Mouse (Mus musculus) neural tube, embryonic 15.5 days (tissue): ENCODE data around the gene Lmod2. TPM values are rescaled to one million over a fixed set of nuclear protein-coding genes. Genes with fewer than 3 reads are reported as not detected.

ENCODE experiments used
- ATAC-seq: fragments of 200-750 bp; cut with Nextera tagmentation; 2 replicates; pipeline ENCODE4 v1.8.0; 2017; ENCODE audit warnings: mild to moderate bottlenecking, moderate TSS enrichment, moderate library complexity; ENCODE audit not compliant: low FRiP score
- H3K27ac ChIP-seq: fragments of 300-500 bp; sonication (generic); replicated peaks from 2 replicates; pipeline ENCODE4 v1.5.1; 2015; ENCODE audit warnings: mild to moderate bottlenecking, inconsistent platforms
- H3K27me3 ChIP-seq: fragments of 300-500 bp; sonication (generic); replicated peaks from 2 replicates; pipeline ENCODE4 v1.6.1; 2015; ENCODE audit warnings: inconsistent platforms
- H3K36me3 ChIP-seq: fragments of 300-500 bp; sonication (generic); 2 replicates; pipeline ENCODE4 v1.6.1; 2015; ENCODE audit warnings: inconsistent platforms
- H3K4me1 ChIP-seq: fragments of 300-500 bp; sonication (generic); 2 replicates; pipeline ENCODE4 v1.6.1; 2015; ENCODE audit warnings: inconsistent platforms
- H3K4me2 ChIP-seq: fragments of 300-500 bp; sonication (generic); 2 replicates; pipeline ENCODE4 v1.6.1; 2015; ENCODE audit warnings: inconsistent platforms, mild to moderate bottlenecking, moderate library complexity
- H3K4me3 ChIP-seq: fragments of 300-500 bp; sonication (generic); replicated peaks from 2 replicates; pipeline ENCODE4 v1.5.1; 2015; ENCODE audit warnings: mild to moderate bottlenecking, inconsistent platforms
- H3K9ac ChIP-seq: fragments of 300-500 bp; sonication (generic); replicated peaks from 2 replicates; pipeline ENCODE4 v1.6.1; 2015; ENCODE audit warnings: mild to moderate bottlenecking, inconsistent platforms
- H3K9me3 ChIP-seq: fragments of 300-500 bp; sonication (generic); replicated peaks from 2 replicates; pipeline ENCODE4 v1.6.1; 2016; ENCODE audit warnings: inconsistent platforms
- WGBS: fragments of 180-500 bp; shearing (Covaris S2); methylation state at CpG from one replicate; pipeline ENCODE4 v1.1.7; 2015; ENCODE audit warnings: mixed read lengths; 5-methylcytosine and 5-hydroxymethylcytosine counted together
- polyA plus RNA-seq: library from polyadenylated mRNA; unstranded; fragments of >200 nt; fragmentation: Nextera tagmentation; extraction: Ambion mirVana; gene quantifications from 2 replicates; pipeline ENCODE4 v1.2.1, GENCODE M21; 2015

The Lmod2 gene
- polyA plus RNA-seq, 1 experiment from 2014 or later: 0.32 TPM

DNA sequence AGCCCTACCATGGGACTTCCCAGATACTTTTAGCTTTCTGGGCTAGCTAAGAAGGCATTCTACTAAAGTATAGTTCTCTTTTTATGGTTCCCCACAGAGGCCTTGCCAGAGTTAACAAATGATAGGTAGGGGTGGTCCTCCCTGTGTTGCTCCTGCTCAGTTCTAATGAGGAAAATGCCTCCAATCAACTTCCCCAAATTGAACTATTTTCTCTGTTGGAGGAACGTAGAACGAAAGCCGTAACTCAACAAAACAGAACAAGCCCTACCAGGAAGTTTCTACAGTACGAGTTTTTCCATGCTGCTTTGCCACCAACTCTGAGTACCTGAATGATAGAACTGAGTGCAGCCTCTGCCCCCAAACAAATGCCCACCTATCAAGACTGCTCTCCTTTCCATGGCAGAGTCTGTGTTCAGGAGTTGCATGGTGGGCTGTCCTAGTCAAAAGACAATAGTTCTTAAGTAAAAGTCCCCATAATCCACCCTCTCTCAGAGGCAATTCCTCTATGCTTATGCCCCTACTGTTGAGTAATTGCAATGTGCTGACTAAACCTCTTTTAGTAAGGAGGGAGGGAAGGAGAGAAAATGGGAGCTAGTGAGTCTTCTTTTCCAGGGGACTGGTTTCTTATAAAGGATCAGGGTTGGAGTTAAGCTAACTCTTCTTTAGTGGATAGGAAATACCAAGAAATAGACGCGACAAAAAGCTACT is 47.9 kb downstream of the Lmod2 start:
- no peak overlapping the region for H3K4me2 ChIP-seq
- H3K9ac ChIP-seq: no peak overlapping the region
- H3K4me3 ChIP-seq: no peak overlapping the region
- no peaks in the 10 kb centered on the region for H3K36me3 ChIP-seq
- 88% methylated on average over 6 of the region's 6 CpGs for WGBS
- peaks cover 5% of the 10 kb centered on the region; the same call in 1 of the 2 replicates for H3K4me1 ChIP-seq
- H3K27ac ChIP-seq: no peak overlapping the region
- no peaks in the 10 kb centered on the region for H3K27me3 ChIP-seq
- no peak for ATAC-seq
- H3K9me3 ChIP-seq: no peaks in the 10 kb centered on the region

DNA sequence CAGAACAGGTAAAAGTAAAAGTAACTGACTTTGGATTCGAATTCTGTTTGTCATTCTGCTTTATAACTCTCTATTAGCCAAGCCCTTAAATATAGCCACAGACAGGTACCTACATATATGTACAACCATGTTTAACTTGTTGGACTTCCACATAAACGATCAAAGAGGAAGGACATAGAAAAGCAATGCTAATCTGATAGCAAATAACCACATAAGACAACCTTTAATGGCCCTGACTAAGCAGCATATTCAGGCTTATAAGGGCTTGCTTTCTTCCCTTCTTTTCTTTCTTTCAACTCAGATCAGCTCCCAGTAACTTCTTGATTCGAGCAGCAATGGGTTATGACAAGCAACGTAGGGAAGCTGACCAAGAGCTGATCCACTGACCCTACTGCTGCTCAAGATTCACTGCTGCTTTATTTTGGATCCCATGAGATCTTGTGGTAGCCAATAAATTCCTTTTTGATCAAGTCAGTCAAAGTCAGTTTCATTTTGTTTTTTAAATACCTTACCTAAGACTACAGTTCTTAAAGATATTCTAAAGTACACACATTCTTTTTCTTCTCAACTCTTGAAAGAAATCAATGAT is 49.6 kb downstream of the Lmod2 start:
- Histone ChIP-seq H3K9me3 (no peaks in the 10 kb centered on the region), H3K27ac (no peak overlapping the region), H3K4me2 (no peak overlapping the region), H3K27me3 (no peaks in the 10 kb centered on the region), H3K4me1 (peaks cover 7% of the 10 kb centered on the region; the same call in 1 of the 2 replicates), H3K36me3 (no peaks in the 10 kb centered on the region), H3K4me3 (no peak overlapping the region), H3K9ac (no peak overlapping the region)
- ATAC-seq: no peak
- 93% methylated on average over 4 of the region's 4 CpGs for WGBS

DNA sequence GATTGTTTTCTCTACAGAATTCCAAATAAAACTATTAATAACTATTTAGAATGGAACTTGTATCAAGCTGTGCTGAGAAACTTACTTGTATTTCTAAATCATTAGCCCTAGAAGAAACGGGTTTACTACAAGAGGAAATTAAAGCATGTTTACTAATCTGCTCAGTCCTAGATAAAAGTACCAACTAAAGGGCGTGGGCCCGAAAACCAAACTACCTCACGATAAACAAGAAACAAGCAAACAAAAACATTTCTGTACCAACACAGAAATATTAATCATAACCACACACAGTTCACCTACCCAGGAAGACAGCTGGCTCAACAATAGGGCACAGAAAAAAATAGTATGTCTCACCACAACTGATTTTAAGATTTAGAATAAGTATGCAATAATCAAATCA is 50.8 kb downstream of the Lmod2 start:
- Histone ChIP-seq H3K27me3 (no peaks in the 10 kb centered on the region), H3K4me2 (no peak overlapping the region), H3K27ac (no peak overlapping the region), H3K4me1 (peaks cover 7% of the 10 kb centered on the region; the same call in 1 of the 2 replicates), H3K9ac (no peak overlapping the region), H3K9me3 (no peaks in the 10 kb centered on the region), H3K4me3 (no peak overlapping the region), H3K36me3 (no peaks in the 10 kb centered on the region)
- no peak for ATAC-seq
- WGBS: 93% methylated on average over 4 of the region's 4 CpGs

DNA sequence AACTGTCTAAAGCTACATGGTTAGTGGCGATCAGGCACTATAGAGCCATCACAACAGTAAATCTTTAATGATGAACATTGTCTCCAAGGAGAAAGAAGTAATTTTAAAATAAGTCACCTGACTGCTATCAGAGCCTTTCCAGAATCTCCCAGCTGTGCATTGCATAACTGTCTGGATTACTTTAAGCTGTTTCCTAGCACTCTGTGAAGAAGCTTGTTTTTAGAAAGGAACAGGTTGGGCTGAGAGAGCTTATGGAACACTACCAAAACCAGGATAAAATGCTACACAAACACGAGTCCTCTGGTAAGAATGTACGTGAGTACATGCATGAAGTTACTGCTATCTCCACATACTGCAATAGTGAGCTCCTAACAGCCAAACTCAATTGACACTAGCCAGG is 53.2 kb downstream of the Lmod2 start:
- Histone ChIP-seq H3K27me3 (no peaks in the 10 kb centered on the region), H3K36me3 (no peaks in the 10 kb centered on the region), H3K4me2 (no peak overlapping the region), H3K4me1 (peaks cover 7% of the 10 kb centered on the region; the same call in 1 of the 2 replicates), H3K9me3 (no peaks in the 10 kb centered on the region), H3K4me3 (no peak overlapping the region), H3K27ac (no peak overlapping the region), H3K9ac (no peak overlapping the region)
- ATAC-seq: no peak
- 77% methylated on average over 3 of the region's 3 CpGs for WGBS

DNA sequence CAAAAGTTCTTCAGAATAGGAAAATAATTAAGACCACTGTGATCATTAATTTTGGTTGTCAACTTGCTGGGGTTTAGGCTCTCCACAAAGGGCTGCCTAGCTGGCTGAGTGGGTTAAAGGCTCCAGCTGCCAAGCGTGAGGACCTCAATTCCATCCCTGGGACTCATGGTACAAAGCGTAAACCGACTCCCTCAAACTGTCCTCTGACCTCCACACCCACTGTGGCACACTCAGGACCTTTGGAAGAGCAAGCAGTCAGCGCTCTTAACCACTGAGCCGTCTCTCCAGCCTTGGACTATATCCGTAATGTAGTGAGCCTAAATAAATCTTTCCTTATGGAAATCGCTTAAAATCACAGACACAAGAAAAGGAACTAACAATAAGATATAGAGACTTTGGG is 54.0 kb downstream of the Lmod2 start:
- H3K4me2 ChIP-seq: no peak overlapping the region
- WGBS: 70% methylated on average over 7 of the region's 7 CpGs
- H3K9ac ChIP-seq: no peak overlapping the region
- H3K4me3 ChIP-seq: no peak overlapping the region
- H3K27ac ChIP-seq: no peak overlapping the region
- ATAC-seq: no peak
- no peaks in the 10 kb centered on the region for H3K27me3 ChIP-seq
- H3K4me1 ChIP-seq: peaks cover 7% of the 10 kb centered on the region; the same call in 1 of the 2 replicates
- H3K9me3 ChIP-seq: no peaks in the 10 kb centered on the region
- H3K36me3 ChIP-seq: no peaks in the 10 kb centered on the region

Other genes with a start within 250 kb of the Lmod2 start
- gene Iqub, start 82.7 kb upstream of the Lmod2 start, polyA plus RNA-seq: 1.3 TPM in 2 replicates
- gene Ndufa5, start 69.7 kb upstream of the Lmod2 start, polyA plus RNA-seq: 456 and 542 TPM in 2 replicates
- gene Asb15, start 69.6 kb upstream of the Lmod2 start, polyA plus RNA-seq: not detected in 2 replicates
- gene Wasl, start 67.2 kb downstream of the Lmod2 start, polyA plus RNA-seq: 60.5 and 62.4 TPM in 2 replicates
- gene Hyal6, start 135.5 kb downstream of the Lmod2 start, polyA plus RNA-seq: not detected in 2 replicates
- not detected in 2 replicates for gene Hyal4, start 150.6 kb downstream of the Lmod2 start, polyA plus RNA-seq
- gene Spam1, start 193.4 kb downstream of the Lmod2 start, polyA plus RNA-seq: not detected in 2 replicates